Comparison of ENCODE assay signal across 8 mouse cellular contexts in the genomic region with DNA sequence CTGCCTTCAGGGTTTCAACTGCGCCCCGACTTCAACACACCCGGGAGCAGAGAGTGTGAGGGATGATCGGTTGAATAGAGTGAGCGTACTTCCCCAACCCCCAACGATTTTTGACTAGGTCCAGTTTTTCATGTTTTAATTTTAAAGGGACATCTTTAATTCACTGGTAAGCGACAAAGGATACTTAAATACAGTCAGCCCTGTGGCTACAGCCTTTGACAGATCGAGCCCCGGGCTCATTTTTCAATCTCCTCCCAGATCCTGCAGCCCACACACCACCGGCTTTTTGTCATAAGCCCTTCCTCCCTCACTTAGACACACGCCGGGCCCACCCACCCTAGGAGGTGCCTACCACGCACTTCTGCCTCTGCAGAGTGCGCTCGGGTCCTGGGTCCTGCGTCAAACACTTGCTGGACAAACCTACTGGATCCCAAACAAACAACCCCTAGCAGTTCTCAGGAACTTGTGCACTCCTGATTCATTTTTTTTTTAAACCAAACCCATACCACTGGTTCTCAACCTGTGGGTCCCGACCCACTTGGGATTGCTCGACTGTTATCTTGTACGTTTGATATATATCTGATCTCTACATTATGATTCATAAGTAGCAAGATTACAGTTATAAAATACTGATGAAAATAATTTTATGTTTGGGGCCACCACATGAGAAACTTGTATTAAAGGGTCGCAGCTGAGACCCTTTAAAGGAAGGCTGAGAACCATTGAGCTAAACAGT. TPM values are rescaled to one million over a fixed set of nuclear protein-coding genes. Genes with fewer than 3 reads are reported as not detected.
A peak's percentile ranks its signal among the peaks of the same experiment; 100 is the strongest.
DNase-seq lines count a peak whose midpoint lies in the region; ATAC-seq and TF ChIP-seq lines count a peak whose summit lies in the region.

No protein-coding gene starts in this region.

- H3K27ac ChIP-seq in heart, adult 2 months, result no peak overlapping the region
- H3K27ac ChIP-seq in embryonic facial prominence, embryonic 15.5 days (replicated peaks), result no peak overlapping the region
- 0 out of 2 replicates have a peak overlapping the region, but pooled peaks have one; percentile 54 for H3K27ac ChIP-seq in midbrain, embryonic 16.5 days (ENCODE audit: low read length)

- DNase-seq in heart, adult 2 months, result peak in 1 of 2 experiments; percentile 6
- no peak for DNase-seq in heart, adult 8-10 months (ENCODE audit: low spot score)
- DNase-seq in kidney, postnatal 10 days, result peak; percentile 15
- DNase-seq in thymus, postnatal 36 days, result peak; percentile 76 to 86
- no peak for DNase-seq in urinary bladder, postnatal 25 days (ENCODE audit: low spot score)

- no peak for TF ChIP-seq CTCF in heart, adult 2 months (IDR thresholded peaks at IDR 0.05)
- no peak for TF ChIP-seq CTCF in E14TG2a.4 (conservative IDR thresholded peaks at IDR 0.05; ENCODE audit: low read length)

- intact Hi-C loops in heart, adult 2 months (cut with DNase I), result no loop called here

- TF ChIP-seq EP300 in heart, adult 2 months (IDR thresholded peaks at IDR 0.05; ENCODE audit: insufficient read depth, low read depth, low read length), result no peak

- H3K79me2 ChIP-seq in heart, adult 2 months (replicated peaks; ENCODE audit: control insufficient read depth, insufficient read depth, low read length), result no peaks in the 10 kb centered on the region

- ATAC-seq in embryonic facial prominence, embryonic 15.5 days (ENCODE audit: insufficient number of reproducible peaks, low FRiP score, low TSS enrichment, low read depth), result peak; percentile 25; the same call in 1 of the 2 replicates
- peak; percentile 56 for ATAC-seq in midbrain, embryonic 16.5 days

- H3K9ac ChIP-seq in heart, adult 2 months (ENCODE audit: low read depth, low read length), result 0 out of 2 replicates have a peak overlapping the region, but pooled peaks have one; percentile 19
- H3K9ac ChIP-seq in embryonic facial prominence, embryonic 15.5 days, result peak overlapping the region; percentile 62
- peak overlapping the region; percentile 81 for H3K9ac ChIP-seq in midbrain, embryonic 16.5 days (ENCODE audit: low read depth, low read length)

- 10% methylated on average over 20 of the region's 20 CpGs for WGBS in heart, adult 2 months
- WGBS in embryonic facial prominence, embryonic 15.5 days, result 2% methylated on average over 20 of the region's 20 CpGs
- WGBS in midbrain, embryonic 16.5 days, result 4% methylated on average over 20 of the region's 20 CpGs

- H3K4me3 ChIP-seq in heart, adult 2 months, result peak overlapping the region; percentile 53
- H3K4me3 ChIP-seq in E14TG2a.4 (replicated peaks; ENCODE audit: low read length), result peak overlapping the region; percentile 88
- peak overlapping the region; percentile 65 for H3K4me3 ChIP-seq in embryonic facial prominence, embryonic 15.5 days (replicated peaks)
- peak overlapping the region; percentile 80 for H3K4me3 ChIP-seq in midbrain, embryonic 16.5 days (ENCODE audit: low read depth, low read length)

- peaks cover 19% of the 10 kb centered on the region for H3K27me3 ChIP-seq in heart, adult 2 months (ENCODE audit: control insufficient read depth, insufficient read depth, low read length)
- H3K27me3 ChIP-seq in E14TG2a.4 (ENCODE audit: insufficient read depth, low read length), result peaks cover 50% of the 10 kb centered on the region
- peaks cover 24% of the 10 kb centered on the region for H3K27me3 ChIP-seq in embryonic facial prominence, embryonic 15.5 days
- peaks cover 15% of the 10 kb centered on the region for H3K27me3 ChIP-seq in midbrain, embryonic 16.5 days (ENCODE audit: control insufficient read depth, insufficient read depth, low read depth, low read length)

- H3K36me3 ChIP-seq in heart, adult 2 months (ENCODE audit: control insufficient read depth, insufficient read depth, low read length), result no peaks in the 10 kb centered on the region
- H3K36me3 ChIP-seq in E14TG2a.4 (ENCODE audit: insufficient read depth, low read length), result no peaks in the 10 kb centered on the region
- no peaks in the 10 kb centered on the region for H3K36me3 ChIP-seq in embryonic facial prominence, embryonic 15.5 days
- no peaks in the 10 kb centered on the region for H3K36me3 ChIP-seq in midbrain, embryonic 16.5 days (ENCODE audit: control insufficient read depth, insufficient read depth, low read length)

- peak overlapping the region; percentile 100 for H3K4me2 ChIP-seq in embryonic facial prominence, embryonic 15.5 days (replicated peaks)
- peak overlapping the region; percentile 97 for H3K4me2 ChIP-seq in midbrain, embryonic 16.5 days (ENCODE audit: low read length)

- H3K4me1 ChIP-seq in heart, adult 2 months (ENCODE audit: control insufficient read depth, insufficient read depth, low read length), result no peaks in the 10 kb centered on the region
- peaks cover 17% of the 10 kb centered on the region for H3K4me1 ChIP-seq in E14TG2a.4 (replicated peaks; ENCODE audit: low read depth, low read length)
- H3K4me1 ChIP-seq in embryonic facial prominence, embryonic 15.5 days, result peaks cover 29% of the 10 kb centered on the region
- peaks cover 16% of the 10 kb centered on the region for H3K4me1 ChIP-seq in midbrain, embryonic 16.5 days (ENCODE audit: control insufficient read depth, insufficient read depth, low read length)

- no peaks in the 10 kb centered on the region for H3K9me3 ChIP-seq in E14TG2a.4 (ENCODE audit: low read length)
- no peaks in the 10 kb centered on the region for H3K9me3 ChIP-seq in embryonic facial prominence, embryonic 15.5 days (replicated peaks)
- H3K9me3 ChIP-seq in midbrain, embryonic 16.5 days (replicated peaks; ENCODE audit: control insufficient read depth, low read length, poor library complexity, severe bottlenecking), result no peaks in the 10 kb centered on the region

- no peak for TF ChIP-seq POLR2A in heart, adult 2 months (IDR thresholded peaks at IDR 0.05; ENCODE audit: insufficient read depth, low read depth, low read length)

RNA-seq across cellular contexts. Expression of a gene that starts 0.7 kb away (rescaled TPM):
- total RNA-seq in heart, adult 2 months (2021), result not detected
- 0.23 and 0.31 TPM in 2 replicates for polyA plus RNA-seq in heart, adult 2 months (2012; rRNA removed)
- total RNA-seq in heart, adult 8-10 months (2022), result under 1 TPM in 1 of 4 experiments, not detected in 3; 0.17 TPM
- 7.4 and 11.3 TPM in 2 replicates for polyA plus RNA-seq in embryonic facial prominence, embryonic 15.5 days (2015; fragmentation: Nextera tagmentation; extraction: Ambion mirVana)
- 2.4 and 2.8 TPM in 2 replicates for polyA plus RNA-seq in midbrain, embryonic 16.5 days (2015; fragmentation: Nextera tagmentation; extraction: Ambion mirVana)

Comparison
In these comparisons a context has a peak if more than half of its experiments do, and no peak if none do; other contexts are left out.
1. DNase-seq: peak in kidney, postnatal 10 days (single experiment) and thymus, postnatal 36 days (2 of 2); none in heart, adult 8-10 months (single experiment) and urinary bladder, postnatal 25 days (single experiment).
2. H3K9ac ChIP-seq: peak in every context shown above with its lines; median percentile 81 in midbrain, embryonic 16.5 days; 62 in embryonic facial prominence, embryonic 15.5 days; 19 in heart, adult 2 months.
3. Peak in every context shown above with its lines, with median percentiles within 50 percentile points of each other: H3K4me3 ChIP-seq.